Mouse (Mus musculus) kidney, postnatal 4 days (tissue): Measurements from ENCODE around the gene Prpsap1.

Experiments used
- DNase-seq, 2 experiments: peaks; one replicate each; pipeline ENCODE4 v3.0.0; 2021; ENCODE audit warnings: mixed read lengths in 2 of 2

The Prpsap1 gene

GRCm38 (mm10) chr11:116442867-116443177 lies 51.2 kb downstream of the Prpsap1 start:
- DNase-seq = peak in 1 of 2 experiments; percentile 34

- DNase-seq = no peak
Observed at GRCm38 (mm10) chr11:116442129-116442866, 51.7 kb downstream of the Prpsap1 start.

- DNase-seq = peak; percentile 47 to 58
Observed at GRCm38 (mm10) chr11:116440408-116441068, 53.5 kb downstream of the Prpsap1 start.

- peak in 1 of 2 experiments; percentile 27 for DNase-seq
Observed at GRCm38 (mm10) chr11:116439269-116440240, 54.4 kb downstream of the Prpsap1 start.

- DNase-seq = no peak
Observed at GRCm38 (mm10) chr11:116437541-116437940, 56.5 kb downstream of the Prpsap1 start.

- peak; percentile 46 to 57 for DNase-seq
Observed at GRCm38 (mm10) chr11:116436725-116437331, 57.2 kb downstream of the Prpsap1 start.

- no peak for DNase-seq
Observed at GRCm38 (mm10) chr11:116435992-116436724, 57.8 kb downstream of the Prpsap1 start.

- DNase-seq = peak; percentile 40 to 61
Observed at GRCm38 (mm10) chr11:116434967-116435752, 58.8 kb downstream of the Prpsap1 start.

- DNase-seq = peak; percentile 77 to 86
Observed at GRCm38 (mm10) chr11:116434287-116434966, 59.6 kb downstream of the Prpsap1 start.

GRCm38 (mm10) chr11:116433356-116434286 lies 60.4 kb downstream of the Prpsap1 start, which contains the start of gene Ubald2:
TSS of gene Ubald2 (plus strand) at chr11:116434094.
- peak; percentile 99 to 100 for DNase-seq

- no peak for DNase-seq
Observed at GRCm38 (mm10) chr11:116432593-116433355, 61.2 kb downstream of the Prpsap1 start.

- no peak for DNase-seq
Observed at GRCm38 (mm10) chr11:116432127-116432526, 61.9 kb downstream of the Prpsap1 start.

GRCm38 (mm10) chr11:116431428-116432077 lies 62.4 kb downstream of the Prpsap1 start:
- DNase-seq = peak in 1 of 2 experiments; percentile 50

- DNase-seq = no peak
Observed at GRCm38 (mm10) chr11:116430723-116431427, 63.1 kb downstream of the Prpsap1 start.

- no peak for DNase-seq
Observed at GRCm38 (mm10) chr11:116429862-116430613, 64.0 kb downstream of the Prpsap1 start.
